Mouse (Mus musculus): ENCODE measurements around the gene Arhgap5. TPM values are rescaled to one million over a fixed set of nuclear protein-coding genes. Genes with fewer than 3 reads are reported as not detected.

Arhgap5 gene
- polyA plus RNA-seq, 1 experiment from 2014 or later: 55.7 TPM

- Histone ChIP-seq H3K27me3 (ENCODE audit: control insufficient read depth, insufficient read depth, low read length) (no peaks in the 10 kb centered on the region), H3K36me3 (ENCODE audit: control insufficient read depth, insufficient read depth, low read length) (no peaks in the 10 kb centered on the region), H3K9ac (ENCODE audit: low read length) (peak overlapping the region; percentile 87), H3K4me1 (ENCODE audit: control insufficient read depth, insufficient read depth, low read length) (peaks cover 6% of the 10 kb centered on the region), H3K4me2 (peak overlapping the region; percentile 83), H3K9me3 (ENCODE audit: control insufficient read depth, low read length) (no peaks in the 10 kb centered on the region), H3K4me3 (ENCODE audit: low read depth, low read length) (peak overlapping the region; percentile 82), H3K27ac (ENCODE audit: low read depth, low read length) (0 out of 2 replicates have a peak overlapping the region, but pooled peaks have one; percentile 68)
- WGBS: 54% methylated on average over 13 of the region's 13 CpGs
- ATAC-seq (ENCODE audit: low FRiP score) (no peak), DNase-seq (ENCODE audit: low spot score, missing footprints) (no peak)
These were observed 101.3 kb downstream of the Arhgap5 start for GRCm38 (mm10) chr12:52604992-52605652.

- DNase-seq (ENCODE audit: low spot score, missing footprints): no peak
- no peak for ATAC-seq (ENCODE audit: low FRiP score)
- Histone ChIP-seq H3K36me3 (ENCODE audit: control insufficient read depth, insufficient read depth, low read length) (no peaks in the 10 kb centered on the region), H3K9ac (ENCODE audit: low read length) (no peak overlapping the region), H3K4me1 (ENCODE audit: control insufficient read depth, insufficient read depth, low read length) (peaks cover 3% of the 10 kb centered on the region), H3K9me3 (ENCODE audit: control insufficient read depth, low read length) (no peaks in the 10 kb centered on the region), H3K27ac (ENCODE audit: low read depth, low read length) (no peak overlapping the region), H3K27me3 (ENCODE audit: control insufficient read depth, insufficient read depth, low read length) (no peaks in the 10 kb centered on the region), H3K4me2 (no peak overlapping the region), H3K4me3 (ENCODE audit: low read depth, low read length) (no peak overlapping the region)
- 89% methylated on average over 4 of the region's 4 CpGs for WGBS
These were observed 103.6 kb downstream of the Arhgap5 start for GRCm38 (mm10) chr12:52607411-52607810.

DNA sequence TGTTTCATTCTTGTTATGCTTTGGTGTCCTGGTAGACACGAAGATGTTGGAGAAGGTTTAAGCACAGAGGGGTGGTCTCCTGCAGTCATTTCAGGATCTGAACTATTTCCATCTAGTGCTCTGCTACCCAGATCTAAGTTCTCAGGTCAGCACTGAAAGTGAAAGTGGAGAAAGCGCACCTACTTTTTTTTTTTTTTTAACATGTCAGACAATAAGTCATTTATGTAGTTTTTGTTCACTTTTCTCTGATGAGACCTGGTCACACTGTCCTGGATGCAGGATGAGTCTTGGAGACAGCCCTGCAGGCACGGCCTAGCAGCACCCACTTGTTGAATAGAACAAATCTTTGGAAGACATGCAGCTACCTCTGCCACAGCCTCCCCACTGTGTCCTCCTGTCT, 111.9 kb downstream of the Arhgap5 start:
- Histone ChIP-seq H3K27me3 (ENCODE audit: control insufficient read depth, insufficient read depth, low read length) (no peaks in the 10 kb centered on the region), H3K27ac (ENCODE audit: low read depth, low read length) (no peak overlapping the region), H3K36me3 (ENCODE audit: control insufficient read depth, insufficient read depth, low read length) (no peaks in the 10 kb centered on the region), H3K9ac (ENCODE audit: low read length) (no peak overlapping the region), H3K4me1 (ENCODE audit: control insufficient read depth, insufficient read depth, low read length) (no peaks in the 10 kb centered on the region), H3K9me3 (ENCODE audit: control insufficient read depth, low read length) (no peaks in the 10 kb centered on the region), H3K4me3 (ENCODE audit: low read depth, low read length) (no peak overlapping the region), H3K4me2 (no peak overlapping the region)
- no peak for DNase-seq (ENCODE audit: low spot score, missing footprints)
- no peak for ATAC-seq (ENCODE audit: low FRiP score)
- WGBS: 84% methylated on average over 3 of the region's 3 CpGs

DNA sequence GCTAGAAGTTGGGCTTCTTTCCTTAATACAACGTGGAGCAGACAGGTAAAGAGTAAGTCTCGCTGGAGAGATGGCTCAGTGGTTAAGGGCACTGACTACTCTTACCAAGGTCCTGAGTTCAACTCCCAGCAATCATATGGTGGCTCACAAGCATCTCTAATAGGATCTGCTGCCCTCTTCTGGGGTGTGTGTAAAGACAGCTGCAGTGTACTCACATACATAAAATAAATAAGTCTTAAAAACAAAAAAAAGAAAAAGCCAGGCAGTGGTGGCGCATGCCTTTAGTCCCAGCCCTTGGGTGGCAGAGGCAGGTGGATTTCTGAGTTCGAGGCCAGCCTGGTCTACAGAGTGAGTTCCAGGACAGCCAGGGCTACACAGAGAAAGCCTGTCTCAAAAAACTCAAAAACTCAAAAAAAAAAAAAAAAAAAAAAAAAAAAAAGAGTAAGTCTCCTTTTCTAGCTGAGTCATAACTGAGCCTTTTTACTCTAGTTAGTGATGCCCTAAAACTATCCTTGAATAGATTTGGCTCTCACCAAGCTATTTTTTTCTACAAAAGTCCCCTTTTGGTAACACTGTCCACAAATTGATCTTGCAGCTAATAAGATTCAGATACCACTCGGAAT, 114.8 kb downstream of the Arhgap5 start:
- DNase-seq (ENCODE audit: low spot score, missing footprints) (no peak), ATAC-seq (ENCODE audit: low FRiP score) (no peak)
- H3K4me3 ChIP-seq (ENCODE audit: low read depth, low read length): no peak overlapping the region
- H3K27me3 ChIP-seq (ENCODE audit: control insufficient read depth, insufficient read depth, low read length): no peaks in the 10 kb centered on the region
- H3K9me3 ChIP-seq (ENCODE audit: control insufficient read depth, low read length): no peaks in the 10 kb centered on the region
- H3K4me1 ChIP-seq (ENCODE audit: control insufficient read depth, insufficient read depth, low read length): peaks cover 2% of the 10 kb centered on the region; the same call in 1 of the 2 replicates
- 84% methylated on average over 5 of the region's 5 CpGs for WGBS
- H3K9ac ChIP-seq (ENCODE audit: low read length): no peak overlapping the region
- no peak overlapping the region for H3K4me2 ChIP-seq
- no peaks in the 10 kb centered on the region for H3K36me3 ChIP-seq (ENCODE audit: control insufficient read depth, insufficient read depth, low read length)
- no peak overlapping the region for H3K27ac ChIP-seq (ENCODE audit: low read depth, low read length)

GRCm38 (mm10) chr12:52619644-52620043, 115.9 kb downstream of the Arhgap5 start:
- H3K9me3 ChIP-seq (ENCODE audit: control insufficient read depth, low read length): no peaks in the 10 kb centered on the region
- H3K4me3 ChIP-seq (ENCODE audit: low read depth, low read length): no peak overlapping the region
- no peaks in the 10 kb centered on the region for H3K36me3 ChIP-seq (ENCODE audit: control insufficient read depth, insufficient read depth, low read length)
- no peak overlapping the region for H3K9ac ChIP-seq (ENCODE audit: low read length)
- no peak for ATAC-seq (ENCODE audit: low FRiP score)
- H3K27ac ChIP-seq (ENCODE audit: low read depth, low read length): no peak overlapping the region
- peaks cover 2% of the 10 kb centered on the region; the same call in 1 of the 2 replicates for H3K4me1 ChIP-seq (ENCODE audit: control insufficient read depth, insufficient read depth, low read length)
- DNase-seq (ENCODE audit: low spot score, missing footprints): no peak
- no peaks in the 10 kb centered on the region for H3K27me3 ChIP-seq (ENCODE audit: control insufficient read depth, insufficient read depth, low read length)
- no peak overlapping the region for H3K4me2 ChIP-seq

Other genes with a start within 250 kb of the Arhgap5 start
- gene Akap6, start 195.4 kb downstream of the Arhgap5 start, polyA plus RNA-seq (2014; fragmentation: Nextera tagmentation; extraction: Ambion mirVana): 16.5 and 16.8 TPM in 2 replicates